Mouse (Mus musculus) lung, postnatal 0 days (tissue): ENCODE measurements around the gene Dapk1.

Experiments
- CTCF ChIP-seq: IDR thresholded peaks from 2 replicates; pipeline ENCODE4 v1.5.1; 2016; ENCODE audit warnings: antibody characterized with exemption, mild to moderate bottlenecking
- EP300 ChIP-seq: IDR thresholded peaks from 2 replicates; pipeline ENCODE4 v1.6.1; 2016; ENCODE audit warnings: antibody characterized with exemption, mild to moderate bottlenecking, control low read depth

DNA sequence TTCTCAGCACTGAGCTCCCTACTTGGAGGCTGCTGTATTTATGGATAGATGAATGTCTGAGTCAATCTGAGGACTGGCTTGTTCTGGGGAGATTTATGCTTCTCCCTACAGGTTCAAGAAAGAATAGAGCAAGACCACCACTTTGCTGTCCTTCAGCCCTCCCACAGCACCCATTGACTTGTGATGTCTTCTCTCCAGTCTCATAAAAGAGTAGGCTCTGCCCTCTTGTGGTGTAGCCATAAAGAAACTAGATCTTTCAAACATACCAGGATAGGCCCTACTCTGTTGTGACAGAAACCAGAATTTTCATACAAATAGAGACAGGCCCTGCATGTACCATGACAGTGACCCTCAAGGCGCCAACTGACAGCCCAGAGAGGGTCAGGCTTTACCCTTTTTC is 145.5 kb downstream of the Dapk1 start:
- TF ChIP-seq CTCF (no peak), EP300 (no peak)
